Mouse (Mus musculus) gonadal fat pad, adult 2 months (tissue): ENCODE data around the gene Dscaml1. TPM values are rescaled to one million over a fixed set of nuclear protein-coding genes. Genes with fewer than 3 reads are reported as not detected.
"Not testable (repeated sequence)": the region's sequence is repeated elsewhere in the genome, so short reads cannot be mapped to it uniquely, and the experiment has no call there.

Experiments
- DNase-seq: peaks from one replicate; pipeline ENCODE4 v3.0.0-alpha.2; 2012; ENCODE audit warnings: low read depth
- polyA plus RNA-seq: library from polyadenylated mRNA; depleted of rRNA; stranded (reverse); fragments of >200 nt; gene quantifications from 2 replicates; pipeline ENCODE4 v1.2.3, GENCODE M21; 2012

The Dscaml1 gene
- polyA plus RNA-seq, 1 experiment: 1.2 TPM

DNA sequence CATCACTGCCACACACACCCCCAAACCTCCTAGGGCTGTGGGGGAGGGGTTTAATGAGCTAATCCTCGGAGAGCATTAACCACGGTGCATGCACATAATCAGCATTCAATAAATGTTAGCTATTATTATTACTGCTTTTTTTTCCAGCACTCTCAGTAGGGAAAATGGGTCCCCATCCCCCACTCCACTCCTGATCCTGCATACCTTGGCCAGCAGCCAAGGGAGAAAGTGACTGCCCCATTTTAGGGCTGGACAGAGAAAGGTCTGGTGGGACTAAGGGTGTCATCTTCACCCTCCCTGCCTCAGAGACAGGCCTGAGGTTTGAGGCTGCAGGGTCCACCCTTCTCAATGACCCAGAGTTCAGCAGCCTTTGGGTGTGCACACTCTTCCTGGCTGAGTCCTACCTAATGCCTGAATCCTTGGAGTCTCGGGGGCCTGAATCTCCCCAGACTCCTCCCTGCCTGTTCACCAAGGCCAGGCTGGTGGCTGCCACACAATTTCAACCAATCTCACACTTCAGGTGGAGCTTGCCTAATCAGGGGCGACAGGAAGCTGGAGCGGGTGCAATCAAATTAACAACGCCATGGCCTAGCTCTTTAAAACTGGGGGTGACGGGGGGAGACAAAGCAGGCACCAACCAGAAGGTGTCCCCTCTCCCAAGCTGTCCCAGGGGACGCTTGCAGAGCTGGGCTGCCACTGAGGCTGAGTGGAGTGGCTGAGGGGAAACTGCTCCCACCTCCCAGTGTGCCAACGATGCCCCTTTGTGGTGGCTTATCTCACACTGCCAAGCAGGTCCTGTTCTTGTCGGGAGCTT lies 267.2 kb downstream of the Dscaml1 start:
- no peak for DNase-seq

- DNase-seq: no peak
Observed at GRCm38 (mm10) chr9:45694256-45694655, 267.8 kb downstream of the Dscaml1 start.

GRCm38 (mm10) chr9:45699171-45699570 lies 272.7 kb downstream of the Dscaml1 start:
- no peak for DNase-seq

GRCm38 (mm10) chr9:45703236-45703635 lies 276.8 kb downstream of the Dscaml1 start:
- DNase-seq: no peak

- no peak for DNase-seq
Observed at GRCm38 (mm10) chr9:45704441-45704840, 278.0 kb downstream of the Dscaml1 start.

DNA sequence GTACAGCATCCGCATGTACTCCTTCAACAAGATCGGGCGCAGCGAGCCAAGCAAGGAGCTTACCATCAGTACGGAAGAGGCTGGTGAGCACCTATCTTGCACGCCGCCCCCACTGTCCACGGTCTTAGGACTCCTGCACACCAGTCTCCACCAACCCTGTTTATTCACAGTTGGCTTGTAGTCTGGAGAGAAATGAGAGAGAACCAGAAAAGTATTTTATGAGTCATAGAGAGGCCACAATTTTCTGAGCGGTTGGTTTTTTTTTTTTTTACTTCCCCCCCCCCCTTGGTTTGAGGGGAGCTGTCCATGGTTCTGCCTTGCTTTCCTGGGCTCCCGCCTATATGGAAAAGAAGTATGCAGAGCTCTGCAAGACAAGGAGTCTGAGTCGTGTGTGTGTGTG lies 283.9 kb downstream of the Dscaml1 start:
- no peak for DNase-seq

DNA sequence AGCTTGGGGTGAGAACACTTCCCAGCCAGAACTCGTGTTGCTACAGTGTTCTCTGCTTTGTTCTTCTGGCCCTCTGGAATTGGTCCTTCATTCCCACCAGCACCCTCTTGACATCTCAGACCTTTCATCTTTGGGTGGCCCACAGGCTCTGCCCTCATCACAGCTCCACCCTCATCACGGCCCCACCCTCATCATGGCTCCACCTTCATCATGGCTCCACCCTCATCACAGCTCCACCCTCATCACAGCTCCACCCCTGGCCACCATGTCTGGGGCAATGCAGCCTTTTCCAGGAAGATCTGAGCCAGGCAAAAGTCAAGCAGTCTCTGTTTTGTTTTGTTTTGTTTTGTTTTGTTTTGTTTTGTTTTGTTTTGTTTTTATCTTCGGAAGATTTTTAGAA lies 289.0 kb downstream of the Dscaml1 start:
- DNase-seq: no peak

DNA sequence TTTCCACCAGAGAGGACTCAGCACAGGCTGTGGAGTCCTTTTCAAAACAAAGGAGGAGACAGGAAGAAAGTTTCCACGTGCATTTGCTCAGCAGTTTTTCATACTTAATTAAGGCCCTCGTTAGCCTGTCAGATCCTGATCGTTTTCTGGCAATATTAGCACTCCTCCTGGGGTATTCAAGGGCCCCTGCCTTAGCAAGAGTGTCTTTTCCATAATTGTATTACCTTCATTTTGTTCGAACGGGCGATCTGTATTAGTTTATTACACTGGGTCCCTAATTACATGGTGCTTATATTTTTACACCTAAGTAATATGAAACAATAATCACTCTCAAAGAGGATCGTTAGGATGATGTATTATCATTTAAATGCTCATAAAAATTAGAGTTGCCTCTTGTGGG lies 293.6 kb downstream of the Dscaml1 start:
- no peak for DNase-seq

GRCm38 (mm10) chr9:45731851-45732250 lies 305.4 kb downstream of the Dscaml1 start:
- no peak for DNase-seq

- no peak for DNase-seq
Observed at GRCm38 (mm10) chr9:45733246-45733645, 306.8 kb downstream of the Dscaml1 start.

GRCm38 (mm10) chr9:45739001-45739701 lies 312.7 kb downstream of the Dscaml1 start:
- DNase-seq: no peak

DNA sequence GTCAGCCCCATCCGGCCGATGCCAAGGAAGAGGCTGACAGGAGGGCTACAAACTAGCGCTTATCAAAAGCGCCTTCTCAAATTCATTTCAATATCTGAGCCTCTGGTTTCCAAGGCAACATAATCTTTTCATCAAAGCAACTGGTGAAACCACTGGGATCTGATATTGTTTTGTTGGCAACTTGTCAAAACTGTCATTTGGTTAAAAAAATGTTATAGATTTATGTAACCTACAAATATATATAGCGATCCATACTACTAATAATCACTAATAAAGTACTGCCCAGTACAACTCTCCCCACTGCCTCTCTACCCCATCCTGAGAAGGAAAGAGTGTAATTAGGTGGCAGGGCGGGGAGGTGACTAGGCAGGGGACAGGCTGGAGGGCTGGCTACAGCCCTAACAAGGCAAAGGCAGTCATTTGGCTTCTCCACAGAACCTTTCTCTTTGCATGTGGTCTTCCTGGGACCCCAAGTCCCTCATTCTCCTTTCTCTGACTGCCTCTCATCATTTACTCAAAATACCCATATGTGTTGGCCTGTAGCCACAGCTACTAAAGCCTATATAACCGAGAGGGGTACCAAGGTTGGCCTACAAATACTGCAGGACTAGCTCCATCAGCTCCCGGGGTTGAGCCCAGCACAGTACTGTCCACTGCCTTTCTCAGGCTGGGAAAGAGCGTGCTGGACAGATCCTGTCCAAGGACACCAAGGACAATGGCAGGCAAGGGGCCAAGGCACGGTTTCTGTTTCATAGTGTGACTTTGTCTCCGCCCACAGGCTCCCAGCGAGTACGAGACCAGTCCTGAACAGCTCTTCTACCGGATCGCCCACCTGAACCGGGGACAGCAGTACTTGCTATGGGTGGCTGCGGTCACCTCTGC lies 313.5 kb downstream of the Dscaml1 start:
- peak; percentile 8 for DNase-seq

- no peak for DNase-seq
Observed at GRCm38 (mm10) chr9:45740584-45740980, 314.2 kb downstream of the Dscaml1 start.

DNA sequence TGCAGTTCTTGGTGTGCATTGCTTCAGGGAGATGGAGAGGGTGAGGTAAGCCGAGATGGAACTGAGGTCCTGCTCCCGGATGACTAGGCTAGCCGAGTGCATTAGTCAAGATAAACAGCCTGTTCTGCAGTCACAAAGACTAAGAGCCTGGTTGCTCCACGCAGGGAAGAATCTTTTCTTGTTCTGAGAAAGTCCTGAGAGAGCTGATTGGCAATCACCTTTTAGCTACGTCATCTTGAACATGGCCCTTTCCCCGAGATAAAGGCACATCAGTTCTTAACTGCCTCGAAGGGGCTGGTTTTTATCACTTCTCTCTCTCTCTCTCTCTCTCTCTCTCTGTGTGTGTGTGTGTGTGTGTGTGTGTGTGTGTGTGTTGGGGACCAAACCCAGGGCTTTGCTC lies 319.0 kb downstream of the Dscaml1 start:
- no peak for DNase-seq

- DNase-seq: no peak
Observed at GRCm38 (mm10) chr9:45749917-45750316, 323.5 kb downstream of the Dscaml1 start.

- no peak for DNase-seq
Observed at GRCm38 (mm10) chr9:45754452-45755091, 328.1 kb downstream of the Dscaml1 start.

DNA sequence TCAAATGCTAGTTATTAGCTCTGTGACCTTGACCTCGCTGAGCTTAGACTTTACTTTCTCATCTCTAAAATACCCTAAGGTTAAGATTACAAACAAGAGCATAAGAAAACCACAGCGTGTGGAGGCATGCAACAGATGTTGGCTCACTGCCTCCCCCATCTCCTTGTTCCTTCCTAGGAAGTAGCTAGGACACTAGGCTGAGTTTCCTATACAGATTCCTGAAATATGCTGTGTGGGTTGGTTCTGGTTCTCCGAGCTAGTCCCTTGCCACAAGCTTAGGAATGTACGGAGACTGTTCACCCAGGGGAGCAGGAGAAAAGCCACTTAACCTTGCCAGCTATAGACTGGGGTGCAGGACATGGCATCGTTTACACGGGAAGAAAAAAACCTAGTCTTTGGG lies 339.8 kb downstream of the Dscaml1 start:
- DNase-seq: peak; percentile 30

- no peak for DNase-seq
Observed at GRCm38 (mm10) chr9:45767155-45767554, 340.7 kb downstream of the Dscaml1 start.

DNA sequence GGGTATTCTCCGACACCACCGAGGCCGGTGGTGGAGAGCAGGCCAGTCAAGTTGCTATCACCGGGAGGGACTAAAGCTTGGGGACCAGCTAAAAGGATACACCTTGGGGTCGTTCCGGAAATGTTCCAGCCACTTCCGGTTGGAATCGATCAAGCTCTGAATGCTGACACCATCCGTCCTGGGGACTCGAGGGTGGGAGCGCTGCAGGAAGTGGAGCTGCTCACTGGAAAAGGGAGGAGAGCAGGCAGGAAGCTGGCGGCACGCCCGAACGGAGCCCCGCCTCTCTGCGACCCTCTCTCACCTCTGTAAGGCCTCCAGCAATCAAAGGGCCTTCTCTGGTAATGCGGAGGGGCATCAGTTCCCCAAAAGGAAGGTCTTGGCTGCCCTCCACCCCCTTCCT lies 342.0 kb downstream of the Dscaml1 start:
- DNase-seq: no peak

DNA sequence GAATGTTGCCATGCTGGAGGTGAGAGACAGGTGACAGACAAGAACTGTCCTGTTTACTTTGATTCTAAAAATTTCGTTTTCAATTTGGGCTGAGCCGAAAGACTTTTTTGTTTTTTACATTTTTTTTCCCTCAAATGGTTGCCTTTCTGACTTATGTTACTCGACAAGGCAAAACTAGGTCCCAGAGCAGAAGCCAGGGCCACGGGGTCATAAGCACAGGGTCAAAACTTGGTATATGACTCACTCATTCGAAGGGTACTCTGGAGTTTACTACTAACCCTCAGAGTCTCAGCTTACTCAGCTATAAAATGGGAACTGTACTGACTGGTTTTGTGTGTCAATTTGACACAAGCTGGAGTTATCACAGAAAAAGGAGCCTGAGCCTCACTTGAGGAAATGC lies 343.2 kb downstream of the Dscaml1 start:
- no peak for DNase-seq

DNA sequence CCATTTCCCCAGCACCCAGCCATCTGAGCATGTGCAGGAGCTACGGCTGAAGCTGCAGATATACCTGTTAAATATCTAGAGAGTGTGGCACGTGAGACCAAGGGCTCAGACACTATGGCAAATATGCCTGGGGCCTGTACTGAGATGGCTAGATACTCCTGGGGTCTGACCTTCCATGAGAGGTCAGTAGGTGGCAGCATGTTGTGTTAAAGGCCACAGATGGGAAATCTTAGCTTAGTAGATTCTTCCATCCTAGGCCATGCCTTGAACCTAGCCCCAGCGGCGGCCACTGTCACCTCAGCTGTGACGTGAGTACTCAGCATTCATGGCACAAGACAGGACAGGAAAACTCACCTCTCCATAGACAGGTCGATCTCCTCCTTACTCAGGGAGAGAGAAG lies 347.7 kb downstream of the Dscaml1 start:
- DNase-seq: no peak

GRCm38 (mm10) chr9:45776176-45776575 lies 349.7 kb downstream of the Dscaml1 start:
- not testable (repeated sequence) for DNase-seq
